Mouse (Mus musculus) hindbrain, embryonic 11.5 days (tissue): Measurements from ENCODE around the gene Dock4. TPM values are rescaled to one million over a fixed set of nuclear protein-coding genes. Genes with fewer than 3 reads are reported as not detected.

ENCODE experiments used
- ATAC-seq: fragments of 200-750 bp; cut with Nextera tagmentation; 2 replicates; pipeline ENCODE4 v1.8.0; 2017; ENCODE audit warnings: mild to moderate bottlenecking, moderate TSS enrichment, moderate library complexity; ENCODE audit not compliant: low FRiP score
- DNase-seq: peaks from one replicate; pipeline ENCODE4 v3.0.0-alpha.2; 2015; ENCODE audit warnings: low spot score
- H3K27ac ChIP-seq: fragments of 300-500 bp; sonication (generic); 2 replicates; pipeline ENCODE4 v1.5.1; 2014; ENCODE audit warnings: mild to moderate bottlenecking, low read depth, low read length
- H3K27me3 ChIP-seq: fragments of 300-500 bp; sonication (generic); 2 replicates; pipeline ENCODE4 v1.6.1; 2014; ENCODE audit warnings: mild to moderate bottlenecking, low read length, moderate library complexity, mixed read lengths; ENCODE audit not compliant: control insufficient read depth, insufficient read depth
- H3K36me3 ChIP-seq: fragments of 300-500 bp; sonication (generic); 2 replicates; pipeline ENCODE4 v1.6.1; 2014; ENCODE audit warnings: mild to moderate bottlenecking, low read length, moderate library complexity, mixed read lengths; ENCODE audit not compliant: control insufficient read depth, insufficient read depth
- H3K4me1 ChIP-seq: fragments of 300-500 bp; sonication (generic); replicated peaks from 2 replicates; pipeline ENCODE4 v1.6.1; 2014; ENCODE audit warnings: low read length, mixed read lengths; ENCODE audit not compliant: control insufficient read depth, insufficient read depth
- H3K4me2 ChIP-seq: fragments of 300-500 bp; sonication (generic); replicated peaks from 2 replicates; pipeline ENCODE4 v1.6.1; 2014; ENCODE audit warnings: mild to moderate bottlenecking, low read depth, low read length
- H3K4me3 ChIP-seq: fragments of 300-500 bp; sonication (generic); 2 replicates; pipeline ENCODE4 v1.5.1; 2014; ENCODE audit warnings: low read depth, low read length
- H3K9ac ChIP-seq: fragments of 300-500 bp; sonication (generic); 2 replicates; pipeline ENCODE4 v1.6.1; 2014; ENCODE audit warnings: low read depth, low read length
- H3K9me3 ChIP-seq: fragments of 300-500 bp; sonication (generic); 2 replicates; pipeline ENCODE4 v1.6.1; 2016; ENCODE audit warnings: low read length; ENCODE audit not compliant: control insufficient read depth
- WGBS: fragments of 180-500 bp; shearing (Covaris S2); extraction: QIAGEN DNeasy Blood & Tissue Kit; methylation state at CpG from one replicate; pipeline ENCODE4 v1.1.7; 2014; 5-methylcytosine and 5-hydroxymethylcytosine counted together
- polyA plus RNA-seq: library from polyadenylated mRNA; unstranded; fragments of >200 nt; fragmentation: Nextera tagmentation; extraction: Ambion mirVana; gene quantifications from 2 replicates; pipeline ENCODE4 v1.2.1, GENCODE M21; 2014

Dock4 gene
- polyA plus RNA-seq, 1 experiment from 2014 or later = 29.4 TPM

DNA sequence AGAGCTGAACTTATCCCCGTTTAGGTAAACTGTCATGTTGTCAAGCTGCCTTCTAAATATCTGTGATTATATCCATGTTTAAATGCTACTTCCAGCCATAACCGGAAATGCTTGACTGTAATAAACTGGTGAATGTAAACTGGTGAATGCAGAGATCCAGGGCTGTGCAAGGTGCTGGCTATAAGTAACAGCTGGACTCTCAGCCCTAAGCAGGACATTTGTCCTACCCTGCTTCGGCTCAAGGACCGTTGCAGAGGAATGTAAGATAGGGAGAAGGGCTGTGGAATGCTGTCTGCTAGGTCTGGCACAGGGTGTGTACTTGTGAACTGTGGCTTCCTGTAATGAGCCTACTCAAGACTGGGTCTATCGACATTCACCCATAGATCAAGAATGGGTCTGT is 377.9 kb downstream of the Dock4 start:
- Histone ChIP-seq H3K9me3 (no peaks in the 10 kb centered on the region), H3K27me3 (no peaks in the 10 kb centered on the region), H3K4me2 (no peak overlapping the region), H3K9ac (no peak overlapping the region), H3K4me3 (no peak overlapping the region), H3K27ac (no peak overlapping the region), H3K4me1 (no peaks in the 10 kb centered on the region), H3K36me3 (no peaks in the 10 kb centered on the region)
- no peak for ATAC-seq
- 90% methylated on average over 5 of the region's 5 CpGs for WGBS
- DNase-seq = no peak

GRCm38 (mm10) chr12:40824251-40824650 is 378.5 kb downstream of the Dock4 start:
- no peaks in the 10 kb centered on the region for H3K36me3 ChIP-seq
- no peaks in the 10 kb centered on the region for H3K9me3 ChIP-seq
- no peaks in the 10 kb centered on the region for H3K4me1 ChIP-seq
- H3K27ac ChIP-seq = no peak overlapping the region
- H3K4me2 ChIP-seq = no peak overlapping the region
- no peak overlapping the region for H3K9ac ChIP-seq
- WGBS = 77% methylated on average over 2 of the region's 2 CpGs
- H3K27me3 ChIP-seq = no peaks in the 10 kb centered on the region
- DNase-seq = no peak
- H3K4me3 ChIP-seq = no peak overlapping the region
- ATAC-seq = no peak

DNA sequence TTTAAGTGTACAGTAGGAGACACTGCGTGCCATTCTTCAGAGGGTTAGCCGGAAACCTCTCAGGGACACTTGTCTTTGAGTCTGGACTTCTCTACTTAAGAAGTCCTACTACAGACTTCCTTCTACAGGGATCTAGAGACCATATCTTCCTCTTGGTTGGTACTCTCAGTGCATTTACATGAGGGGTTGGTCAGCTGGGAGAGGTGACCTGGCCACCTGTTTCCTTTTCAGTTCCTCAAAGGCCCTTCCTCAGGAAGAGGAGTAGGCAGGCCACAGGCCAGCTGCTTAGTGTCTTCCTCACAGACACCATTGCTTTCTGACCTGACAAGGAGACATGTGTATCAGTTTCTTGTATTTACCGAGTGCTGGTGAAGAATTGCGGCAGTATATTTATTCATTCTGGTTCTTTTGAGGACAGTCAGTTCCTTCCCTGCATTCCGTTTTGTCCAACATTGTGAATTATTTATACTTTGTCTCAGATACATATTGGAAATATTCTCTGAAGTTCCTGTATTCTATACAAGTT is 380.2 kb downstream of the Dock4 start:
- Histone ChIP-seq H3K9ac (no peak overlapping the region), H3K27ac (no peak overlapping the region), H3K4me2 (no peak overlapping the region), H3K27me3 (no peaks in the 10 kb centered on the region), H3K36me3 (no peaks in the 10 kb centered on the region), H3K4me1 (no peaks in the 10 kb centered on the region), H3K4me3 (no peak overlapping the region), H3K9me3 (no peaks in the 10 kb centered on the region)
- DNase-seq (no peak), ATAC-seq (no peak)
- WGBS = 93% methylated on average over 5 of the region's 5 CpGs

DNA sequence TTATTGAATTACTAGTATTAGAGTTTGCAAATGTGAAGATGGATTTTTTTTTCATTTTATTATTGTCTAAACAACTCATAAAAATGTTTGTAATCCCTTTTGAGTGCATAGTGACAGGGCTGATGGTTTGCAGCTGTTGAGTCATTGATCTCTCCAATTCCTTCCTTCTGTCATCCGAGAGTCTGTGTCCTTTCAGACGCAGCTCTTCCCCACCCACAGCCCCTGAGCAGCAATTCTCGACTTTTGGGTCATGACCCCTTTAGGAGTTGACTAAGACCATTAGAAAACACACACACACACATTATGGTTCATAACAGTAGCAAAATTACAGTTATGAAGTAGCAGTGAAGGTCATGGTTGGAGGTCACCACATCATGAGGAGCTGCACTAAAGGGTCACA is 380.7 kb downstream of the Dock4 start:
- H3K36me3 ChIP-seq = no peaks in the 10 kb centered on the region
- no peak overlapping the region for H3K9ac ChIP-seq
- ATAC-seq (no peak), DNase-seq (no peak)
- H3K9me3 ChIP-seq = no peaks in the 10 kb centered on the region
- no peak overlapping the region for H3K4me3 ChIP-seq
- H3K4me2 ChIP-seq = no peak overlapping the region
- H3K27me3 ChIP-seq = no peaks in the 10 kb centered on the region
- 48% methylated on average over 3 of the region's 3 CpGs for WGBS
- no peaks in the 10 kb centered on the region for H3K4me1 ChIP-seq
- no peak overlapping the region for H3K27ac ChIP-seq

DNA sequence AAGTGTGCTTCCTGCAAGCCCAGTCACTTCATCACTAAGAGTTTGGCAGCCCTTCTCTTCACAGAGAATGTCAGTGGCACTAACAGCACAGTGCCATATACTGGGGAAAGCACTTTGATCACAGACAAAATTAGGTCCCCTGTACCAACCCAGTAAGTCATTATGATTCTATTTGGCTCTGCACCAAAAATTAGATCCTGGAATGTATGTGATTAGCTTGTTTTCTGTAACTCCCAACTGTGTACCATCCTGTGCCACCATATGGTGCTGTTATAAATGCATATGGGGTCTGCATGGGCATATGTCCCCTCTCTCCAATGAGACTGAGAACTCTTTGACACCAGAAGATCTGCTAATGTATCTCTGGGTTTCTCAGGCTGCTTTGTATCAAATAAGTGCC is 382.3 kb downstream of the Dock4 start:
- Histone ChIP-seq H3K4me1 (no peaks in the 10 kb centered on the region), H3K27ac (no peak overlapping the region), H3K9me3 (no peaks in the 10 kb centered on the region), H3K4me2 (no peak overlapping the region), H3K9ac (no peak overlapping the region), H3K36me3 (no peaks in the 10 kb centered on the region), H3K27me3 (no peaks in the 10 kb centered on the region), H3K4me3 (no peak overlapping the region)
- no peak for DNase-seq
- no peak for ATAC-seq

DNA sequence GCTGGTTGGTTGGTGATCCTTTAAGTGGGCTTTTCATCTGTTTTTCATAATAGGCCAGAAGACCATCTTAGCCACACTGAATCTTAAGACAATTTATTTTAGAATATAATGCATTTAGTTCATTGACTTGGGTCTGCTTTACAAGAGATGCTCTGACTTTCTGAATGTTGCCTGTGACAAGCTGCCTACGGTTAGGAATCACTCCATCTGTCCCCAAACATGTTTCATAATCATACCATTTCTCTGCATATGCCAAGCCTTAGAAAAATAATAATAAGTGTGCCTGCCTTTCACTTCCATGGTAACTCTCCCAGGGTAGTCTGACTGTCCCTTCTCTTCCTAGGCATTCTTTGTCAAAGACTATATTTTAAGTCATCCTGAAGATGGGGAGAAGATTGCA is 383.5 kb downstream of the Dock4 start:
- DNase-seq = no peak
- no peak overlapping the region for H3K4me2 ChIP-seq
- H3K27me3 ChIP-seq = no peaks in the 10 kb centered on the region
- no peaks in the 10 kb centered on the region for H3K36me3 ChIP-seq
- no peaks in the 10 kb centered on the region for H3K4me1 ChIP-seq
- no peak overlapping the region for H3K9ac ChIP-seq
- no peak overlapping the region for H3K4me3 ChIP-seq
- no peak overlapping the region for H3K27ac ChIP-seq
- no peak for ATAC-seq
- WGBS = 93% methylated on average over 1 of the region's 1 CpGs
- H3K9me3 ChIP-seq = no peaks in the 10 kb centered on the region

GRCm38 (mm10) chr12:40832157-40832556 is 386.4 kb downstream of the Dock4 start:
- Histone ChIP-seq H3K36me3 (no peaks in the 10 kb centered on the region), H3K4me3 (no peak overlapping the region), H3K27ac (no peak overlapping the region), H3K27me3 (no peaks in the 10 kb centered on the region), H3K4me1 (no peaks in the 10 kb centered on the region), H3K9ac (no peak overlapping the region), H3K4me2 (no peak overlapping the region), H3K9me3 (no peaks in the 10 kb centered on the region)
- ATAC-seq (no peak), DNase-seq (peak; percentile 35)
- WGBS = 75% methylated on average over 8 of the region's 8 CpGs

DNA sequence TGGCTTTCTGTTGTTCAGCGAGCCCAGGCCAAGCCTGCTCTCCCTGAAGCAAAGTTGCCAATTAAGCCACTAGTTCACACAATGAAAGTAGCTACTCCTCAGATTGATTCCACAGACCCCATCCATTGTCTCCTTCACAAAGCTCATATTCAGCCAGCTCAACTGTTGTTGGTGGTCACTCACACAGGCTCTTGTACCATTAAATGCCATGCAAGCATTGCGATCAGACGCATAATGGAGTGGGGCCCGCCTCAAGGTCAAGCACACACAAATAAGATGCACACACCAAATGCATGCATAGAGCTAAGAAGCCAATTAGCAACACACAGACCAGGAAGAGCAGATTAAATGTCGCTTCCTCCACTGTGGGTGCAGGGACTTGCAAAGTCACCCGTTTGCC is 391.2 kb downstream of the Dock4 start:
- Histone ChIP-seq H3K9me3 (no peaks in the 10 kb centered on the region), H3K4me3 (no peak overlapping the region), H3K4me1 (no peaks in the 10 kb centered on the region), H3K9ac (no peak overlapping the region), H3K4me2 (no peak overlapping the region), H3K27ac (no peak overlapping the region), H3K27me3 (no peaks in the 10 kb centered on the region), H3K36me3 (no peaks in the 10 kb centered on the region)
- DNase-seq = peak; percentile 44
- ATAC-seq = peak; percentile 75
- WGBS = 43% methylated on average over 6 of the region's 6 CpGs

GRCm38 (mm10) chr12:40837597-40838337 is 392.0 kb downstream of the Dock4 start:
- ATAC-seq = peak; percentile 53
- Histone ChIP-seq H3K4me2 (no peak overlapping the region), H3K36me3 (no peaks in the 10 kb centered on the region), H3K9ac (no peak overlapping the region), H3K27ac (no peak overlapping the region), H3K27me3 (no peaks in the 10 kb centered on the region), H3K9me3 (no peaks in the 10 kb centered on the region), H3K4me3 (no peak overlapping the region), H3K4me1 (no peaks in the 10 kb centered on the region)
- peak; percentile 84 for DNase-seq
- WGBS = 4% methylated on average over 8 of the region's 8 CpGs
